Mouse (Mus musculus) A20 (cell line): Measurements from ENCODE around the gene Cluap1.
A peak's percentile ranks its signal among the peaks of the same experiment; 100 is the strongest.
"Not testable (repeated sequence)": the region's sequence is repeated elsewhere in the genome, so short reads cannot be mapped to it uniquely, and the experiment has no call there.

ENCODE experiments used
- DNase-seq: peaks from one replicate; pipeline ENCODE4 v3.0.0-alpha.2; 2011; ENCODE audit warnings: low read depth, low spot score

Gene Cluap1

GRCm38 (mm10) chr16:3934091-3934490 is 25.5 kb downstream of the Cluap1 start:
- DNase-seq, result no peak

GRCm38 (mm10) chr16:3934701-3935100 is 26.1 kb downstream of the Cluap1 start:
- DNase-seq, result no peak

- DNase-seq, result peak; percentile 17
Observed at GRCm38 (mm10) chr16:3951141-3951540, 42.5 kb downstream of the Cluap1 start.

- DNase-seq, result no peak
Observed at GRCm38 (mm10) chr16:3956369-3956768, 47.8 kb downstream of the Cluap1 start.

GRCm38 (mm10) chr16:3959261-3959660 is 50.7 kb downstream of the Cluap1 start:
- DNase-seq, result no peak

DNA sequence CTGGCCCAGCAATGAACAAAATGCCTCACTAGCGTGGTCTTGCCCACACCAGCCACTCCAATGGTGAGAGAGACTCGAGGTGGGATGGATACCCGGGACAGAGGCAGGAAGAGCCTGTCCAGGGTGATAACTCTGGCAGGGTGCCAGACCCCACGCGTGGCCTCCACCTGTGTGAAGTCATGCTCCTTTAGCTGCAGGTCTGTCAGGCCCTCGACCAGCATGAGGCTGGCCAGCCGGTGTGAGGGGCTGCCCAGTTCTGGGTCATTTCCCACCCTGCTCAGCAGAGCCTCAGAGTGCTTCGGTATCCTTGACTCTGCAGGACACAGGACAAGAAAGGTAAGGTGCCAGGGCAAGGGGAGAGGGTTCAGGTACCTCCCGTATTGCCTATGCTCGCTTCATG is 56.4 kb downstream of the Cluap1 start:
- no peak for DNase-seq

- no peak for DNase-seq
Observed at GRCm38 (mm10) chr16:3965534-3965933, 56.9 kb downstream of the Cluap1 start.

GRCm38 (mm10) chr16:3974456-3974855 is 65.9 kb downstream of the Cluap1 start:
- not testable (repeated sequence) for DNase-seq

- no peak for DNase-seq
Observed at GRCm38 (mm10) chr16:3975658-3976057, 67.1 kb downstream of the Cluap1 start.

GRCm38 (mm10) chr16:3976251-3976671 is 67.7 kb downstream of the Cluap1 start, which contains the start of gene Nlrc3:
Gene Nlrc3 (minus strand): TSS chr16:3976632.
- no peak for DNase-seq

- DNase-seq, result no peak
Observed at GRCm38 (mm10) chr16:3976712-3977111, 68.1 kb downstream of the Cluap1 start.

DNA sequence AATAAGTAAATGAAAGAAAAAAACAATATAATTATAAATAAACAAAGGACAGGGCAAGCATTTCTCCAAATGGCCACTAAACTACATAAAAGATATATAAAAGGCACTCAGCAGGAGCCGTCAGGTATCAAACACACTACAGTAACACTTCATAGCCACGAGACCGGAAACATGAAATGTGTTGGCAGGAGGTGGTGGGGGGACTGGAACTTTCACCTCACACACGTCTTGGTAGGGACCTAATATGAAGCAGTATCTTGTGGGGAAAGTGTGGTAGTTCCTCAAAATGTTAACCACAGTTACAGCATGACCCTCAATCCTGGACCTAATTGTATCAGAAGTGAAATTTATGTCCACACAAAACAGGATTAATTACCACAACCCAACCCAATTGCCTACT is 73.6 kb downstream of the Cluap1 start:
- DNase-seq, result no peak

DNA sequence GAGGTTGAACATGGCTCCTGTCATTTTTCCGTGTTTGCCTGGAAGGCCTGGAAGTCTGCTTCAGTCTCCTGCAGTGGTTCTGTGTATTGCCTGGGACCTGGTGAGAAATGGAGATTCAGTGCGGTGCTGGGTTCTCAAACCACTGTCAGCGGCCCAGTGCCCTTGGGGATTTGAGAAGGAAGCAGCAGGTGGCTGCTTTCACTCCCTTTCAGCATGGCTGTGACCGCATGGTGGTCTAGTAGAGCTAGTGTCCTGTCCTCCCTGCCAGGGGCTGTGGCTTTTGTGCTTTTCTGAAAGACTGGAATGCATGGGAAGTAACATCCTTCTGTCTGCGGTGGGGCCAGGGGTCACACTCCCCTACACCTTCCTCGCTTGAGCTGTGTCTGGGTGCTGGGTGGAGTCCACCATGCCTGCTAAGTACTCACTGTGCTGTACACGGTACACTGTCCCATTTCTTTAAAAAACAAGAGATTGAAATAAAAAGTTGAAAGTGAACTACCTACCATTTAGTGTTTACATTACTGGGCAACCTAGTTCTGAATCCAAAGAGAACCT is 74.6 kb downstream of the Cluap1 start:
- DNase-seq, result no peak

- DNase-seq, result no peak
Observed at GRCm38 (mm10) chr16:3988410-3988809, 79.8 kb downstream of the Cluap1 start.
